Mouse (Mus musculus): ENCODE measurements around the gene Tmx1. TPM values are rescaled to one million over a fixed set of nuclear protein-coding genes. Genes with fewer than 3 reads are reported as not detected.

Gene Tmx1
- total RNA-seq (2015) (45.5 and 47.2 TPM in 2 replicates), total RNA-seq (2017) (72.9 and 83.4 TPM in 2 replicates)

GRCm38 (mm10) chr12:70452726-70453645, at the start of gene Tmx1:
TSS of gene Tmx1 (plus strand) at chr12:70453095.
- ATAC-seq (ENCODE audit: poor library complexity, severe bottlenecking): peak; percentile 97

- ATAC-seq (ENCODE audit: poor library complexity, severe bottlenecking): no peak
These were observed 48.6 kb upstream of the Tmx1 start for GRCm38 (mm10) chr12:70404327-70404726.

- no peak for ATAC-seq (ENCODE audit: poor library complexity, severe bottlenecking)
These were observed 44.5 kb upstream of the Tmx1 start for GRCm38 (mm10) chr12:70408396-70408795.

GRCm38 (mm10) chr12:70409600-70409999, 43.3 kb upstream of the Tmx1 start:
- no peak for ATAC-seq (ENCODE audit: poor library complexity, severe bottlenecking)

- no peak for ATAC-seq (ENCODE audit: poor library complexity, severe bottlenecking)
These were observed 32.7 kb upstream of the Tmx1 start for GRCm38 (mm10) chr12:70420216-70420615.

- no peak for ATAC-seq (ENCODE audit: poor library complexity, severe bottlenecking)
These were observed 31.9 kb upstream of the Tmx1 start for GRCm38 (mm10) chr12:70421028-70421427.

- ATAC-seq (ENCODE audit: poor library complexity, severe bottlenecking): no peak
These were observed 30.4 kb upstream of the Tmx1 start for GRCm38 (mm10) chr12:70422322-70423118.

- no peak for ATAC-seq (ENCODE audit: poor library complexity, severe bottlenecking)
These were observed 25.0 kb upstream of the Tmx1 start for GRCm38 (mm10) chr12:70427885-70428284.

GRCm38 (mm10) chr12:70429637-70430036, 23.3 kb upstream of the Tmx1 start:
- ATAC-seq (ENCODE audit: poor library complexity, severe bottlenecking): no peak

GRCm38 (mm10) chr12:70430307-70430950, 22.5 kb upstream of the Tmx1 start:
- peak; percentile 71 for ATAC-seq (ENCODE audit: poor library complexity, severe bottlenecking)

GRCm38 (mm10) chr12:70431428-70431827, 21.5 kb upstream of the Tmx1 start:
- no peak for ATAC-seq (ENCODE audit: poor library complexity, severe bottlenecking)

- no peak for ATAC-seq (ENCODE audit: poor library complexity, severe bottlenecking)
These were observed 2.9 kb upstream of the Tmx1 start for GRCm38 (mm10) chr12:70449961-70450360.

- no peak for ATAC-seq (ENCODE audit: poor library complexity, severe bottlenecking)
These were observed 1.4 kb upstream of the Tmx1 start for GRCm38 (mm10) chr12:70451533-70451932.

GRCm38 (mm10) chr12:70452143-70452542, 752 bp upstream of the Tmx1 start:
- ATAC-seq (ENCODE audit: poor library complexity, severe bottlenecking): no peak

GRCm38 (mm10) chr12:70455226-70455625, 2.3 kb downstream of the Tmx1 start:
- ATAC-seq (ENCODE audit: poor library complexity, severe bottlenecking): no peak

- no peak for ATAC-seq (ENCODE audit: poor library complexity, severe bottlenecking)
These were observed 6.7 kb downstream of the Tmx1 start for GRCm38 (mm10) chr12:70459546-70459945.

- ATAC-seq (ENCODE audit: poor library complexity, severe bottlenecking): no peak
These were observed 11.1 kb downstream of the Tmx1 start for GRCm38 (mm10) chr12:70464016-70464415.

- no peak for ATAC-seq (ENCODE audit: poor library complexity, severe bottlenecking)
These were observed 22.4 kb downstream of the Tmx1 start for GRCm38 (mm10) chr12:70475336-70475735.

GRCm38 (mm10) chr12:70476884-70477576, 24.1 kb downstream of the Tmx1 start:
- ATAC-seq (ENCODE audit: poor library complexity, severe bottlenecking): peak; percentile 80

GRCm38 (mm10) chr12:70477593-70478287, 24.8 kb downstream of the Tmx1 start:
- peak; percentile 87 for ATAC-seq (ENCODE audit: poor library complexity, severe bottlenecking)
